Mouse (Mus musculus): ENCODE measurements around the gene Uqcc1.

DNA sequence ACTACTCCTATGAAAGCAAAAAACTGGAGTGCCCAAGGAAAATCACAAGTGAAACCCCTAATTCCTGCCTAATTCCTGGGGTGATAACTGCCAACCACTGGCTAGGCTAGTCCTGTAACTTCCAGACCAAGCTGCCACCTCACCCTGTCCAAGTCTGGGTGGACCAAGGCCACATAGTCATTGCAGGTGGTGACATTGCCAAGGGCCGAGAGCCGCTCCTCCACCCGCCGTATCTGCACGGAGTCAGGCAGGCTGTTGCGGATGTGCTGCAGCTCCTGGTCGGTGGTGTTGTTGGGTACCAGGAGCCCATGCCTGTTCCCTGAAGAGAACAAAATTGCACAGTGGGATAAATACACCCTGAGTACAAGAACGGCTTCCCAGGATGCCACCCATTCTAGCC, 106.4 kb downstream of the Uqcc1 start:
- TF ChIP-seq CTCF (IDR thresholded peaks at IDR 0.05; ENCODE audit: extremely low read depth, insufficient read length, insufficient replicate concordance, low read depth, low read length), result no peak
- TF ChIP-seq POLR2A (IDR thresholded peaks at IDR 0.05; ENCODE audit: low read depth, low read length), result no peak

All from small intestine, adult 2 months (tissue).